Mouse (Mus musculus): ENCODE results near the gene Znrf1.

DNA sequence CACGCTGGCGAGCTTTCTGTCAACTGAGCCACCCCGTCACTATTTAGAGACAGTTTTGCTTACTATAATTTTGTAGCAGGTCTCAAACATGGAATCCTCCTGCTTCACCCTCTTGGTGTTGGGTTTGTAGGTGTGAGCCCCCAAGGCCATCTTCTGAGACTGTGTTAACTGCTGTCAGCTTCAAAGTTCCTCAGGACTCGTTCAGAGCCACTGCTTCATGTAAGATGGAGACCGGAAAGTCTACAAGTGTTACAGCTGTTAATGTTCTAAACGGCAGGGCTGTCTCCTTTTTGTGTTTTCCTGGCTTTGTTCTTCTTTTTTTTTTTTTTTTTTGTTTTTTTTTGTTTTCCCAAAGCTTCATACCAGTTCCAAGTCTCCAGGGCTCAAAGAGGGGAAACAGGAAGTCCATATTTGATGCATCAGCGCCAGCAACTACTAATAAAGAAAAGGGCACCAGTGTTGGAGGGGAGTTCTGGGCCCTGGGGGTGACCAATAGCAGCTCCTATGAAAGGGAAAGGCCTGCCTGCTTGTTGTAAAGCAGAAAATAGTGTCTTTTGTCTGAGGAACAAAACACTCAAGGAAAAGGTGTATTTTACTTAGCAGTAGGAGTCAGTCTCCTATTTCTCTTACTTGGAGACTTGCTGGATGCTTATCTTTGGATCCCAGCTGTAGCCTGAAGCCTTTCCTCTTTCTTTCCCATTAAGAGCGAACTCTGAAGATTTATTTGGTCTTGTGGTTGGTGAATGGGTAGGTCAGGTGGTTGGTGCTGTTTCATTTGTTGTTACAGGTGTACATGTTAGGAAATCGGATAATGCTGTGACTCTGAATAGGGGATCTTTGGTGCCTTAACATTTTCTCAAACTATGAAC lies 14.3 kb downstream of the Znrf1 start:
- TF ChIP-seq CTCF (IDR thresholded peaks at IDR 0.05; ENCODE audit: borderline replicate concordance, insufficient read depth, low read depth, low read length) (no peak), POLR2A (IDR thresholded peaks at IDR 0.05; ENCODE audit: borderline replicate concordance, insufficient read depth, low read length) (no peak)
